Mouse (Mus musculus) heart, adult 8-10 months (tissue): Measurements from ENCODE around the gene Dennd1a. TPM values are rescaled to one million over a fixed set of nuclear protein-coding genes. Genes with fewer than 3 reads are reported as not detected.
A peak's percentile ranks its signal among the peaks of the same experiment; 100 is the strongest.

Experiments used
- DNase-seq: peaks from one replicate; pipeline ENCODE4 v3.0.0; 2022; ENCODE audit warnings: low spot score
- total RNA-seq, 4 experiments: library from RNA; stranded (reverse); gene quantifications; 2 replicates each; pipeline ENCODE4 v1.2.4; 2022

Gene Dennd1a
- total RNA-seq, 4 experiments from 2014 or later, result 24.6 to 29.0 (median 27.3) TPM

DNA sequence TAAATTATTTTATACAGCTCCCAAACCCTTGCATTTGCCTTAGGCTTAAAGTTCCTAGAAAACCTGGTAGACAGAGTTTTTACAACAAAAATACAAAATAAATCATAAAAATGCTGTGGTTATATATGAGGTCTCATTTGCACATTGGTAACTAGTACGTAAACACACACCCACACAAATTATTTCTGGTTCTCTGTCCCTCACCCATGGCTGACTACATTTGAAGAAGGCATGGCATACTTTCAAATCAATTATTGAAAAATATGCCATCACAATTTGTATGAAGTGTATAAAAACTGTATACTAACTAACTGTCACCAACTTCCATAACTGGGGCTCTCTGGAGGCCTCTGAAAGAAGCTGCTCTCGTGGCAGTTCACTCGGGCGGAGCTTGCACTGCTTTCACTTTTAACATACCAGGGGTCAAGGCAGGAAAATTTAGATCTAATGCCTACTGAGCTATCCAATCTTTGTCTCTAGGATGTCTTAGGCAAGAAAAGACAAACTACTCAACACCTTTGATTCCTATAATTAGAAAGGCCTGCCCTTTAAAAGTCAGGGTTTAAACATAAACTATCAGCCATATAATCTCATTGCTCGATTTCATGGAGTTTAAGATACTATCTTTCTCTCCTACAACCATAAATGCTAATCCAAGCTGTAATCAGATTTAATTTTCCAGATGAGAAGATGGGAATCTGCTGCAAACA lies 122.7 kb downstream of the Dennd1a start:
- DNase-seq, result peak; percentile 36

DNA sequence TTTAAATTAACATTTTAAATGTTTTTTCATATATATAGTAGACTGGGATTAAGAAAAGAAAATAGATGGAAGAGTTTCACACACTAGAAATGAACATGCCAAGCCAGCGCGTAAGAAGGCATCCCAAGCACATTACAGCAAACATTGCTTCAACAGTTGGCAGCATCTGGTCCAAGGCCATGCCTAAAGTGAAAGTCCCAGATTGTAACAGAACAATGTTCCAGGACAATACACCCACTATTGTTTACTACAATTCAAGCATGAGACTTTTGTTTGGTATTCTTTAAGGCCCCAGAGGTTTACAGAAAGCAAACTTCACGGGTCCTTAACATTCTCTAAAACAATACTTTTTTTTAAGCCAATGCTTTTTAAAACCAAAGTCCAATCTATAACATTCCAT lies 124.7 kb downstream of the Dennd1a start:
- DNase-seq, result no peak

DNA sequence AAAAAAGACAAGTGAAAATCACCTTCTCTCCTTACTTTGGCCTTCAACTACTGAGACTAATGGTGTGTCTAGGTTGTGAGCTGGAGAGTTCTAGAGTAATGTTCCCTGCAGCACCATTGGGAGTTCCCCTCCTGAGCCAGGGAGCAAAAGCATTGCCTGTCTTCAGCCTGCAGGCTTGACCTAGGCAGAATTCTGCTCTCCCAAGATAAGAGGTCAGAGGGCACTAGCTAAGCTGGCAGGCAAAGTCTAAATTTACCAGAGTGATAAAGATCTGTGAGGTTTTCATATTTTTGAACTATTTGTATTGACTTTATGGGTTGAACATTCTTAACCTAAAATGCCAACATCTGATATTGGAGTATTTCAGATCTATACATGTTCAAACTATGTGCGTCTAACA lies 125.7 kb downstream of the Dennd1a start:
- DNase-seq, result no peak

DNA sequence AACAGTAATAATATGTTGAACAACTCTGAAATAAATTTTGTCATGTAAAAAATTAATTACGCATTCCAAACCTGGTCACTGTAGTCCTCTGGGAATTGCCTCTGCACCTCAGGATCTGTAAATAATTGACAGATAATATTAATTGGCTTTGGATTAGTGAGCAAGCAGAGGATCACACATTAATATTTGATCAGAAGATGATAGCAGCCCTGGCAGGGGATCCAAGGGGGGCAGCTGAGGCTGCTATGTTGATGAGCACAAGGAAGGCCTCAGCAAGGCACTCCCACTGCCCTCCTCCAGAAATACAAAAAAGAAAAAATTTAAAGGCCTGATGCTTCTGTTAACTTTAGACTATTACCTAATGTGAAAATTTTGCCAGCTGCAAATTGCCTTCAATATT lies 127.5 kb downstream of the Dennd1a start:
- no peak for DNase-seq

DNA sequence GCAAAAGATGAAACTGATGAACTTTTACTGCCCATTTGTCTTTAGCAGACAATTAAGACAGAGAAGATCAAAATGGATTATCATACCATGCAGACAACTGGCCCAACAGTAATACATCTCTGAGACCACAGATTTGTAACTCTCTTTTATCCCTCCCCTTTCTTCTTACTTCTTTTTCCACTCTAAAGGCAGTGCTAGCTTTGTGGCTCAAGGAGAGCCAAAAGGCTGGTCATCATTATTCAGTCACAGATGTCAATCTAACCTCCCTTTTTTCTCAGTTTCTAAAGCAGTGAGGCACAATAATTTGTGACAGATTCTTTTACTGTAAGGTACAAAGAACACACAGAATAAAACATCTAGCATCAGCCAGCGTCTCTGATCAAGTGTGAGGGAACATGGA lies 130.2 kb downstream of the Dennd1a start:
- DNase-seq, result no peak

DNA sequence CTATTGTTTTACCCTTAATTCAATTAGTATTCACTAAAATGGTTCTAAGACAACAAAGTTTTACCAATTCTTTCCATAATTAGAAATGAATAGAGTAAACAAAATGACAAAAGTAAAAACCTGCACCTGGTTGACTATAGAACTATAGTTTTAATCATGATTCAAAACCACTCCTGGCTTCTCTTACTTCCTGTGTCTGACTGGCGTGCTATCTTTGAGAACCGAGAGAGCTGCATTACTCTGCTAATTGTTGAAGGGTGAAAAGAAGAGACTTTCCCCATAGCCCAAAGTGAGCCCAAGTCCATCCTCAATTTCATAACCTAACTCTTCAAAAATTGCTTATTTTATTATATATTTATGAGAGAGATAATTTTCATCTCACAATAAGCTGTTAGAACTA lies 131.2 kb downstream of the Dennd1a start:
- no peak for DNase-seq

DNA sequence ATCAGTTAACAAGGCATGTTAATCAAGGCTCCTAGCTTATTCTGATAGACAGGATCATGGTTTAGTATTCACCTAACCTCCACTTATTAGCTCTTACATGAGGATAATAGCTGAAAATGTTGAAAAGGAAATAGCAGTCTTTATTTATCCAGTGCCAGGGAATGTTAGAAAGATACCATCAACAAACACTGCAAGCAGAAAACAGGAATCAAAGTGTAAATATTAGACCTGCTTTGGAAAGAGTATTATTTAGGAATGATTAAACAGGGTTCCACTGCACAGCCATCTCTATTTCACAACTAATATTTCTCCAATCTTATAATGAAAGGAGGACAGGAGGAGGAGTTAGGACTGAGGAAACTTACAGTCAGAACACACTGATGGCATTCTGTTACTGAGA lies 142.4 kb downstream of the Dennd1a start:
- no peak for DNase-seq

DNA sequence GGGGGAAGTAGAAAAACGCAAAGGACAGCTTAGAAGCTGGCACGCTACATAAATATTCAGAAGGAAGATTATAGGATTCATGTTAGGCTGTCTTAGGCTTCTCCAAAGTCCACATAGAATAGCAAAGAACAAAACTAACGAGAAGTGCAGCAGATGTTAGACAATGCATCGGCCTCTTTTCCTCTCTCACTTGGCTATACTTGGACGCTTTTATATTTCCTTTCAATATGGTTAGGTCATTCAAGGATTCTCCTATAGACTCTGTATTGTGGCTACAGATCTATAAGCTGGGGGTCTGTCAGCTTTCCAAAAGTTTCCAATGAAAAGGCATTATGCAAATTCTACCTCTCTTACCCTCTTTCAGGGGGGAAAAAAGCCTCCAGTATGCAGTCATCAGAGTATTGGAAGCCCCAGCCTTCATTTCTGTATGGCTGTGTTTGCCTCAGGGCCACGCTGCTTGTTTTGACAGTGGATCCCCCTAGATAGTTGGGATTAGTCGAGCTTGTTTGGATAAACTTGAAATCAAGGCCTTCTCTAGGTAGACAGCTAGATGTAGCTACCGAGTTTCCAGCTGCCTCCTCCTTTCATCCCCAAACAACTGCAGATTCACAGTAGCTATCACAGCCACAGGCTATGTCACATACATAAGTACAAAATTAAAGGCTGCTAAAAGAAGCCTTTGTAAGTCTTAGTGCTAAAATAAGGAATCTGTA lies 143.0 kb downstream of the Dennd1a start:
- DNase-seq, result no peak

DNA sequence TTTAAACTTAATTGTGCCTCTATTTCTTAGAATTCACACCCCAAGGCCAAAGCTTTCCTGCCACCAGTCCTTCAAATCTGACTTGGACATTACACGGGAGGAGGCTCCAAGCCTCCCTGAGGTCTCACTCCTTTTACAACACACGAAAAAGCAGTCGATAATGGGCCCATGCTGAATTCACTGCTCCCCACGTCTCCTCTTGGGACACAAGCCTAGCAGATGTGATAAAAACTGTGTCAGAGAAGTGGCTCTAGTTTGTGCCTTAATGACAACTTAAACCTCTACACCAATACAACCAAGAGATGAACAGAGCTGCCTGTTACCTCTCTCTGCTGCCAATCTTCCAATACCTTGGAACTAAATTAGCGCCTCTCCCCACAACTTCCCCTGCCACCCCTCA lies 144.3 kb downstream of the Dennd1a start:
- no peak for DNase-seq

DNA sequence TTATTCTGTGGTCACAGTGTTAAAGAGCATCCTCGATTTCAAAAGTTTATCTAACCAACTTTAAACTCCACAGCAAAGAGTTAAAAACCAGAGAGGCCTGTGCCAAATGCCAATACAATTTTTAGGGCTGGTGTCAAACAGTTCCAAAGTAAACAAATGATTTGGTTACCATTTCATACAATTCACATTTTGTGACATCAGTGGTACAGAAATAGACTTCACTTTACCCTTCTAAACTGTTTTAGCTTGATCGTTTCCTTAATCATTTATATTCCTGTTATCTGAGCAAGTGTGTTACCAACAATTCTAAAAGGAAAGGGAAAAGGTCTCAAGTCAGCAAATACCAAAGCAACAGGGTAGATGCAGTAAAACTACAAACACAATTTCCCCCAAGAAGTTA lies 145.0 kb downstream of the Dennd1a start:
- no peak for DNase-seq

DNA sequence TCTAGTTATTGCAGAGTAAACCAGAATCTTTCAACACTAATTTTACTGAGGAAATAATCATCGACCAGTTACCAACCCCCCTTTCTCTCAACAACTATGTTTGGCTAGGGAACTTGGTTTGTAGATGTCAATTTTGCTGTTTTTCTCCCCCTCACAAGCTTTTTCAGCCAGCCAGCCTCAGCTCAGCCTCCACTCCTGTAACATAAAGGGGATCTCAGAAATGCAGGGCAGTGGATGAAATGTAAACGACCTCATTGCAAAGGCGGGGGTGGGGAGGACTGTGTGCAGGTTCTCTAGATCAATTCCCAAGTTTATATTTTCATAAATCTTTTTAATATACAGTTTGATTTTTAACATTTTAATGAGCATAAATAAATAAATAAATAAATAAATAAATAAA lies 147.7 kb downstream of the Dennd1a start:
- DNase-seq, result no peak

DNA sequence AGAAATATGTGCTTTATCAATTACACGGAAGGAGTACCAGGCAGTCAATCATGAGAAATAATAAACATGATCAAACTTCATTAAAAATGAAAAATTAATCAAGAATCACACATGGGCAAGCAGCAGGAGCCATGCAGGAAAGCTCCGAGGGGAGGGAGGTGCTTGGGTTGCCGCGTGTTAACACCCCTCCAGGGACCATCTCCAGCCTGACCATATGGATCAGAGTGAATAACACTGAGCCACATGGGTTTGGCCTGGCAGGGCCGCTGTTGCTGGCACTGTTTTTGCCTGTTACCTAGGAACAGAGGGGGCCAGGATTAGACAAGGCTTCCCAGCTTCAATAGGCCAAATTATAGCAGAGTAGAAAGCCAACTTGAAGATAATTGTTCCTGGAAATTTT lies 150.1 kb downstream of the Dennd1a start:
- DNase-seq, result no peak

DNA sequence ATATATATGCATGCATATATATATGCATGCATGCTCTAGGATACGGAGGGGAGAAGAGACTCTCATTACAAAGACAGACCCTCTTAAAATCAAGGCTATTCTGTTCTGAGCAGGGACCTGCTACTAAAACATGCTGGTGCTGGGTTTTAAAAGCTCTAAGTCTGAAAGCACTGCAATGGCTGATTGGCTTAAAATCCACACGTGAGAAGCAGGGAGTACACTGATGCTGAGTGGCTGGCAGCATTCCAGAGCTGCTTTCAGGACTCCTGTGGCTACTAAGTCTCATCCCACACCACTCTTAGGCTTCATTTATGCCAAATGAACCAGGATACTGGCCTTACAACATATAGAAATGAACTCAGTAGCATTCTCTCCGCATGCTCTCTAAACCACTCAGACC lies 151.8 kb downstream of the Dennd1a start:
- DNase-seq, result no peak

DNA sequence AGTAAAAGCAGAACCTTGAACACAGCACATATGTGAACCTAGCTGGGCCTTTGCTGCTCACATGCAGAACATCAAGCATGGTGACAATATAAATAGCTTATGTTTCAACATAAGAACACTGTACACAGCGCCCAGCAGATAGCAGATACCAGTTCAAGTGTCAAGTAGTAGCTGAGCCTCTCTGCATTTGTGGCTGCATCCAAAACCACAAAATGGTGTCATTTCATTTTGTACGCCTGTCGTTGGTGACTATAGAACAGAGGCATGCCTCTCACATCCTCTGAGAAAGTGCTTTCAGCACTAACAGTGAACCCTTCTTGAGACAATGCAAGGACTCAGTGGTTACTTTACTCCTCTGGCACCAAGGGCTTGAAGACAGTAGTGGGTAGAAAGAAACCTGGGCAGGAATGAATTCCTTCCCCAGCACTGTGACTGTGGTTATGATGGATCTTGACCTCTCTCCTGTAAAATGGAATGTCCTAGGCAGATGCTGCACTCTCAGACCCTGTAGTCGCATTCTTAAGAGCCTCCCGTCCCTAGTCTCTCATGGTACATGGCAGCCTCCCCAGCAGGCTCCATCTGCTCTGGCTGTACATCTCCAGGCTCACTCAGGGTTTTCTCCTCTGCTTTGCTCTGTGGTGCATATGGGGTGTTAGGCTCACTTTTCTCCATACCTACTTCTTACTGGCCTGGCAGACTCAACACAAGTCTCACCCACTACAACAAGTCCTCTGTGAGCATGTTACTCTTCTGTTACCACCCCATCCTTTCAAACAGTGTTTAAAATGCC lies 154.0 kb downstream of the Dennd1a start:
- no peak for DNase-seq

DNA sequence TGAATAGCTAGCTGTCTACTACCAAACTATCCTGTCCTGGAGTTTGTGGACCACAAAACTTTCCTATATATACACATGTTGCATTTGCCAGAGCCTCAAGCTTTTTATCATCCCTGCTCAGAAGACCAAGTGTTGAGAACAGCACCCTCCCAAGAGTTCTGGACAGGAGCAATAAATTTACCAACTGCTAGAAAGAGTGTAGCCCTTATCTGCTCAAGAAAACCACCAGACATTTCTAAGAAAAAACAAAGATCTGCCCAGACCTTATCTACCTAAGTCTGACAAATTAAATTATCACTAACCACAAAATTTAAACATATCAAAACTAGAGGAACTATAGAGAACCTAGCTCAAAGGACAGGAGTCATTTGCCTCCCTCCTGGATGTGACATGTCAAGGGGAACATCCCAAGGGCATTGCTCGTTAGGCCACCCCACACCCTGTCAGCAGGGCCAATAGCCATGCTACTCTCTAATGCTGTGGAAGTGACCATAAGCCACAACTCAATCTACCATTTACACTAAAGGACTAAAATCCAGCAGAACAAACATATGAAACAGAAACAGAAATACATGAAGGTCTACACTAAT lies 154.9 kb downstream of the Dennd1a start:
- DNase-seq, result no peak

DNA sequence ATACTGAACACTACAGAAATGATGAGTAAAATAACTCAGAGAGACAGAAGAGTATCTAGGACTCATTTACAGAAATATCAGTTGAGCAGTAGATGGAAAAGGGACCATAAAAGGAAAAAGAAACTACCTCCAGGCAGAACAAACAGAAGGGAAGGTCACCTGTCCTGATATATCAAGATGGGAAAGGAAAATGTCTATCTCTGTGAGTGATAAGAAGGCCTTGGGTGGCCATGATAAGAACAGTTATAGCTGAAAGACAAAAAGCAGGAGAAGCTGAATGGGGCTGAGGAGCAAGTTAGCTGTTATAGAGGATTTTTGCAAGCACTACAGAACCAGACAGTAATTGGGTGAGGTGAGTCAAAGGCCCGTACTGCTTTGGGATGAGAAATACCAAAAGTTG lies 155.7 kb downstream of the Dennd1a start:
- no peak for DNase-seq

DNA sequence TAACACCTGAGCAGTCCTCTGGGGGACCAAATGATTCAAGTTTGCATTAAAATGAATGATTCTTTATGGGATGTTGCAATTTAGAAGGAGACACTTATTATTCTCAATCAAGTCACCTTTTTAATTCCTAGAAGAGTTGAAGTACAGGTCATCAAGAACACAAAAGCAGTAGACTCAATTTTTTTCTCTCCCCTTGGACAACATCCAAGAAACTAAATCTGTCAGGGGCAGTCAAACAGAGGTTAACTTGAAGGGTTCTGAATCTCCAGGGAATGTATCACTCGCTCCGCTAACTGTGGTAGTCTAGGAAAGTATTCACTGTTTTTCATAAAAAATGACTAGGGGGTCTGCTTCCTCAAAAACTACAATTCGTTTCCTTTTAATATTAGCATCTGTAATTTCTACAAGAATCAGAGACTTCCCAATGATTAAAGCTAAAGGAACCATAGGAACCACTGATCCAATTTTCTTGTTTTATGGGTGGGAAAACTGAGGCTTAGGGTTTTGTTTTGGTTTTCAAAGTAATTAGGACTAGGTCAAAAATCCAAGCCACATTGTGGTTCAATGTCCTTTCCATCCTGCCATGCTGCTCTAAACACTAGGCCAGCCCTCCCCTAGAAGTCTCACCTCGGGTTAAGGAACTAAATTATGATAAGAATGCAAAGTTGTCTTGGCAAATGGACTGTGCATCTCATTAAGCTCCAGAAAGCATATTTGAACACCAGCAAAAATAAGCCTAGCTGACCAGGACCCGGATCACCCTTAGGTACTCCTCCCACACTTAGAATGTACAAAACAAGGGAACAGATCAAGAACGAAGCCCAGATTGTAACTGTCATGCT lies 157.0 kb downstream of the Dennd1a start:
- no peak for DNase-seq

DNA sequence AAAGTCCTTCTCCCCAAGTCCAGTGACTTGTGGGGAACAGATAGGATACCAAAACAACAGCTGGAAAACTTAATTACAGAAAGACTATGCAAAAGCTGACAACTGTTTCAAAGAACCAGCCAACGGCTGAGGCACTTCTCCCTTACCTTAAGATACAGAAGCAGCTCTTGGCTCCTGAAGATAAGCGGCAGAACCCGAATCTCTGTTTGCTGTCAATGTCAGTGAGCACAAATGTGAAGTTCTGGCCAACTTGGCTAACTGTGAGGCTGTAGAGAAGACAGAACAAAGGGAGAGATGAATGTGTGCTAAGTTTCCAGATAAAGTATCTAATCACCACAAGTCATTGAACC lies 160.8 kb downstream of the Dennd1a start:
- no peak for DNase-seq

DNA sequence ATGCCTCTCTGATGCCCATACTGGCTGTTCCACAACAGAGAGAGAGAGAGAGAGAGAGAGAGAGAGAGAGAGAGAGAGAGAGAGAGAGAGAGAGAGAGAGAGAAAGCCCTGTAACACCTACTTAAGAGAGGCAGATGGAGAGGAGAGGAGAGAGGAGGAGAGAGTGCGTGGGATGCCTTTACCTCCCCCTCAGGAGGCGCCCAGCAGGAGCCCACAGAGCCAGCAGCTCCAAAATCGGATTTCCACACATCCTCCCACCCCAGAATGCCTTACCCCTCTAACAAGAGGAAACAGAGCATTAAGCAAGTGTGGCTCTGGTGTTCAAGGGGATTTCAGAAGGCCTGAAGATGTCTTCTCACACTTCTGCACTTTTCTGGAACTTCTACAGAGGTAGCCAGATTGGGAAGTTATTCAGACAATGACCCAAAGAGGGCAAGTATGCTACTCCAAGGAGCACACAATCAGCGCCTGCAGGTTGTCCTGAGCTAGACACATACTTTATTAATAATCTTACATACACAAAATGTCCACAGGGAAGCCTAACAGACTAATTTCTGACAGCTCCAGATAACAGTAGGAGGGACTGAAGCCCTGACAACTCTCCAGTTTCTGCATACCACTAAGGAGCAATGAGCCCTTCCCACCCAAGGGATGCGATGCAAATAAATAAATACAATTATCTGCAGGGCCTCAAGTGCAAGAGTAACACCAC lies 161.4 kb downstream of the Dennd1a start:
- DNase-seq, result no peak

DNA sequence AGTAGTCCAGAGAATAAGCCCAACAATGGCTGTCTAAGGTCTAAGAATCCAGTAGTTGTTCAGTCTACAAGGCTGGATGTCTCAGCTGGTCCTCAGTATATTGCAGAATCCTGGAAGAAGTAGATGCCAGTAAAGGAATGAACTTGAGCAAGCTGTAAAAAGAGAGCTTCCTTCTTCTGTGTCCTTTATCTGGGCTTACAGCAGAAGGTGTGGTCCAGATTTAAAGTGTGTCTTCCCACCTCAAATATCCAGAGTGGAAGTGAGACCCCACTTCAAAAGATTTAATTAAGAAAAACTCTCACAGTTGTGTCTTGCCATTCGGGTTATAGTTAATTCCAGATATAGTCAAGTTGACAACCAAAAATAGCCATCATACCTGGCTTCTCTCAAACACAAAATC lies 162.5 kb downstream of the Dennd1a start:
- DNase-seq, result no peak

DNA sequence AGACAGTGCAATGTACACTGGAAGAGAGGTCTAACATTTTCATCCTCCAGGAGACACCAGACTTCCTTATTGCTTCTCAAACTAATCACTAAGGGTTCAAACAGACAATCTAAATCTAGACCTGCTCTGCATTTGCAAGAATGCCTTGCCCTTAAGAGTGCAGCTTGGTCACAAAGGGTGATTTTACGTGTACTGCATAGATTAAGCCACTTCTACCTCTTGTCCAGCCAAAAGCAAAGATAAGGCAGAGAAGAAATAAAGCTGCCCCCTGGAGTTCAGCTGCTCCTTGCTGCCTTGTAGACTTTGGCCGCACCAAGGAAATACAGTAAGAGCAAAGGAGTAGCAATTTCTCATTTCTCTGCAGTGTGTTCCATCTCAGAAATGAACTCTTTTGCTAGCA lies 172.2 kb downstream of the Dennd1a start:
- DNase-seq, result no peak
